Mouse (Mus musculus) Patski (cell line): Measurements from ENCODE around the gene 3830417A13Rik. TPM values are rescaled to one million over a fixed set of nuclear protein-coding genes. Genes with fewer than 3 reads are reported as not detected.

Experiments
- ATAC-seq: fragments of 100-300 bp; one replicate; pipeline ENCODE4 v1.8.0; 2021
- CTCF ChIA-PET: fragments of 350-600 bp; sonication (Branson Sonifier 250); formaldehyde crosslinking; loops from one replicate; lab custom pipeline; 2022; ENCODE audit warnings: inconsistent platforms; lab: Charles Lee
- POLR2A ChIA-PET: fragments of 350-600 bp; sonication (Branson Sonifier 250); formaldehyde crosslinking; loops from one replicate; lab custom pipeline; 2022; ENCODE audit warnings: antibody characterized with exemption, inconsistent platforms; lab: Charles Lee
- DNase-seq: peaks from one replicate; pipeline ENCODE4 v3.0.0-alpha.2; 2011; ENCODE audit warnings: low read depth, low spot score
- H3K27me3 ChIP-seq: fragments of 371-371 bp; one replicate; pipeline ENCODE4 v1.5.1; 2021
- CTCF ChIP-seq: fragments of 100-300 bp; IDR thresholded peaks from one replicate; pipeline ENCODE4 v1.5.1; 2021
- in situ Hi-C: fragments of 300-500 bp; cut with MboI; formaldehyde crosslinking; loops from 3 replicates; pipeline ENCODE4 v1.11.1; 2018; ENCODE audit warnings: low pct_unique_long_range_greater_than_20kb, mixed read lengths
- polyA plus RNA-seq: library from polyadenylated mRNA; unstranded; gene quantifications from one replicate; pipeline ENCODE4 v1.2.3, GENCODE M21; 2021

Gene 3830417A13Rik
- polyA plus RNA-seq = not detected

GRCm38 (mm10) chrX:64173248-64173647 is at the start of gene 3830417A13Rik:
Gene 3830417A13Rik, plus strand, starts transcription at chrX:64173548.
- ATAC-seq = no peak
- ChIA-PET POLR2A (no interaction called here), CTCF (no interaction called here)
- H3K27me3 ChIP-seq = no peaks in the 10 kb centered on the region
- in situ Hi-C loops = no loop called here
- DNase-seq = no peak
- no peak for TF ChIP-seq CTCF

DNA sequence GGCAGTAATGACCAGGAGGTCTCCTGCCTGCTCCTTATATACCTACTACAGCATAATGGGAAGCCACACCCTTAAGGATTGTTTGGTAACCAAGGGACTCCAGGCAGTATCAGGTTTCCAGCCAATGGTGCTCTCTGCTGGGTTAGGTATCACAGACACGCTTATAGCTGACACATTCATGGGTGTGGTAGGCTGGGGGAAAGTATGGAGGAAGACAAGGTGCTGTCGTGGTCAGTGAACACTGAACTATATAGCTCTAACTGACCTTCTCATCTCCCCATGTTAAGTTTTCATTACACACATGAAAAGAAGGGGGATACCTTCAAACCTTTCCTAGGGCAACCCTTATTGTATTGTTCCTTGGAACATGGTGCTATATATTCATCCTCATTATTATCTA is 21.2 kb upstream of the 3830417A13Rik start, which contains the start of gene Gm6760:
Gene Gm6760 (minus strand): TSS at position 101 of the 400 bp plus-strand sequence.
- ATAC-seq (no peak), DNase-seq (no peak)
- CTCF ChIA-PET = no interaction called here
- H3K27me3 ChIP-seq = no peaks in the 10 kb centered on the region
- in situ Hi-C loops = no loop called here
- POLR2A ChIA-PET = no interaction called here
- TF ChIP-seq CTCF = no peak

GRCm38 (mm10) chrX:64181246-64181645 is 7.9 kb downstream of the 3830417A13Rik start:
- DNase-seq (no peak), ATAC-seq (no peak)
- in situ Hi-C loops = no loop called here
- no peaks in the 10 kb centered on the region for H3K27me3 ChIP-seq
- TF ChIP-seq CTCF = no peak
- ChIA-PET POLR2A (no interaction called here), CTCF (no interaction called here)

Other genes with a start within 250 kb of the 3830417A13Rik start
- not detected for gene Gm6760, start 21.4 kb upstream of the 3830417A13Rik start, polyA plus RNA-seq
- gene Slitrk4, start 103.4 kb downstream of the 3830417A13Rik start, polyA plus RNA-seq = not detected